Mouse (Mus musculus): Measurements from ENCODE around the gene Sprr2d. TPM values are rescaled to one million over a fixed set of nuclear protein-coding genes. Genes with fewer than 3 reads are reported as not detected.

Sprr2d gene
- not detected for polyA plus RNA-seq (2014; fragmentation: Illumina TruSeq; extraction: RNeasy Lipid Tissue Mini Kit (QIAGEN cat#74804))

GRCm38 (mm10) chr3:92338840-92339239 lies at the start of gene Sprr2d:
Gene Sprr2d (plus strand): TSS chr3:92339140.

GRCm38 (mm10) chr3:92316320-92316719 lies 22.6 kb upstream of the Sprr2d start, which contains the start of gene Sprr2b:
Gene Sprr2b (plus strand): TSS chr3:92316620.

GRCm38 (mm10) chr3:92351843-92352242 lies 12.9 kb downstream of the Sprr2d start, which contains the start of gene Sprr2e:
Gene Sprr2e (plus strand): TSS chr3:92352143.

GRCm38 (mm10) chr3:92364887-92365286 lies 25.9 kb downstream of the Sprr2d start, which contains the start of gene Sprr2f:
Gene Sprr2f (plus strand): TSS chr3:92365187.

GRCm38 (mm10) chr3:92385385-92385784 lies 46.4 kb downstream of the Sprr2d start, which contains the start of gene Sprr2h:
Gene Sprr2h (plus strand): TSS chr3:92385685.

Other genes with a start within 250 kb of the Sprr2d start
- gene Prr9, start 215.2 kb upstream of the Sprr2d start, polyA plus RNA-seq (2014; fragmentation: Illumina TruSeq; extraction: RNeasy Lipid Tissue Mini Kit (QIAGEN cat#74804)), result not detected
- not detected for gene Lelp1, start 196.4 kb upstream of the Sprr2d start, polyA plus RNA-seq (2014; fragmentation: Illumina TruSeq; extraction: RNeasy Lipid Tissue Mini Kit (QIAGEN cat#74804))
- gene Sprr2a1, start 123.3 kb upstream of the Sprr2d start, polyA plus RNA-seq (2014; fragmentation: Illumina TruSeq; extraction: RNeasy Lipid Tissue Mini Kit (QIAGEN cat#74804)), result not detected
- 0.20 TPM for gene Sprr2a2, start 123.2 kb upstream of the Sprr2d start, polyA plus RNA-seq (2014; fragmentation: Illumina TruSeq; extraction: RNeasy Lipid Tissue Mini Kit (QIAGEN cat#74804))
- gene Sprr2a3, start 53.7 kb upstream of the Sprr2d start, polyA plus RNA-seq (2014; fragmentation: Illumina TruSeq; extraction: RNeasy Lipid Tissue Mini Kit (QIAGEN cat#74804)), result not detected
- gene Sprr2b, start 22.5 kb upstream of the Sprr2d start, polyA plus RNA-seq (2014; fragmentation: Illumina TruSeq; extraction: RNeasy Lipid Tissue Mini Kit (QIAGEN cat#74804)), result not detected
- not detected for gene Sprr2e, start 13.0 kb downstream of the Sprr2d start, polyA plus RNA-seq (2014; fragmentation: Illumina TruSeq; extraction: RNeasy Lipid Tissue Mini Kit (QIAGEN cat#74804))
- not detected for gene Sprr2f, start 26.0 kb downstream of the Sprr2d start, polyA plus RNA-seq (2014; fragmentation: Illumina TruSeq; extraction: RNeasy Lipid Tissue Mini Kit (QIAGEN cat#74804))
- gene Sprr2h, start 46.5 kb downstream of the Sprr2d start, polyA plus RNA-seq (2014; fragmentation: Illumina TruSeq; extraction: RNeasy Lipid Tissue Mini Kit (QIAGEN cat#74804)), result not detected
- not detected for gene Sprr2i, start 68.9 kb downstream of the Sprr2d start, polyA plus RNA-seq (2014; fragmentation: Illumina TruSeq; extraction: RNeasy Lipid Tissue Mini Kit (QIAGEN cat#74804))
- not detected for gene Sprr2j-ps, start 78.9 kb downstream of the Sprr2d start, polyA plus RNA-seq (2014; fragmentation: Illumina TruSeq; extraction: RNeasy Lipid Tissue Mini Kit (QIAGEN cat#74804))
- 5.8 TPM for gene Gm9774, start 90.3 kb downstream of the Sprr2d start, polyA plus RNA-seq (2014; fragmentation: Illumina TruSeq; extraction: RNeasy Lipid Tissue Mini Kit (QIAGEN cat#74804))
- gene Sprr2k, start 93.4 kb downstream of the Sprr2d start, polyA plus RNA-seq (2014; fragmentation: Illumina TruSeq; extraction: RNeasy Lipid Tissue Mini Kit (QIAGEN cat#74804)), result not detected
- gene Sprr1b, start 99.6 kb downstream of the Sprr2d start, polyA plus RNA-seq (2014; fragmentation: Illumina TruSeq; extraction: RNeasy Lipid Tissue Mini Kit (QIAGEN cat#74804)), result not detected
- not detected for gene Sprr3, start 119.6 kb downstream of the Sprr2d start, polyA plus RNA-seq (2014; fragmentation: Illumina TruSeq; extraction: RNeasy Lipid Tissue Mini Kit (QIAGEN cat#74804))
- gene Sprr1a, start 146.8 kb downstream of the Sprr2d start, polyA plus RNA-seq (2014; fragmentation: Illumina TruSeq; extraction: RNeasy Lipid Tissue Mini Kit (QIAGEN cat#74804)), result not detected
- not detected for gene Sprr4, start 161.4 kb downstream of the Sprr2d start, polyA plus RNA-seq (2014; fragmentation: Illumina TruSeq; extraction: RNeasy Lipid Tissue Mini Kit (QIAGEN cat#74804))
- not detected for gene 2310046K23Rik, start 195.4 kb downstream of the Sprr2d start, polyA plus RNA-seq (2014; fragmentation: Illumina TruSeq; extraction: RNeasy Lipid Tissue Mini Kit (QIAGEN cat#74804))
- not detected for gene Ivl, start 234.6 kb downstream of the Sprr2d start, polyA plus RNA-seq (2014; fragmentation: Illumina TruSeq; extraction: RNeasy Lipid Tissue Mini Kit (QIAGEN cat#74804))
- not detected for gene Smcp, start 249.9 kb downstream of the Sprr2d start, polyA plus RNA-seq (2014; fragmentation: Illumina TruSeq; extraction: RNeasy Lipid Tissue Mini Kit (QIAGEN cat#74804))

All from ovary, adult 10 weeks (tissue).